Mouse (Mus musculus) heart, embryonic 13.5 days (tissue): ENCODE measurements at regions not wholly inside any gene's neighbourhood (a gene's known extent, or its start where the extent isn't known, plus 50 kb on each side); places are given as distances from the start of the nearest gene placed in this dataset.

Experiments used
- ATAC-seq: fragments of 200-750 bp; cut with Nextera tagmentation; 2 replicates; pipeline ENCODE4 v1.8.0; 2017; ENCODE audit warnings: moderate TSS enrichment; ENCODE audit not compliant: insufficient number of reproducible peaks, low FRiP score, low TSS enrichment; ENCODE audit errors: extremely low read depth
- H3K27ac ChIP-seq: fragments of 300-500 bp; sonication (generic); replicated peaks from 2 replicates; pipeline ENCODE4 v1.5.1; 2015; ENCODE audit warnings: moderate library complexity, mild to moderate bottlenecking, inconsistent platforms
- H3K27me3 ChIP-seq: fragments of 300-500 bp; sonication (generic); replicated peaks from 2 replicates; pipeline ENCODE4 v1.6.1; 2015; ENCODE audit warnings: mild to moderate bottlenecking, inconsistent platforms
- H3K36me3 ChIP-seq: fragments of 300-500 bp; sonication (generic); 2 replicates; pipeline ENCODE4 v1.6.1; 2015; ENCODE audit warnings: mild to moderate bottlenecking, inconsistent platforms
- H3K4me1 ChIP-seq: fragments of 300-500 bp; sonication (generic); 2 replicates; pipeline ENCODE4 v1.6.1; 2015; ENCODE audit warnings: inconsistent platforms
- H3K4me2 ChIP-seq: fragments of 300-500 bp; sonication (generic); 2 replicates; pipeline ENCODE4 v1.6.1; 2015; ENCODE audit warnings: inconsistent platforms, mild to moderate bottlenecking, moderate library complexity
- H3K4me3 ChIP-seq: fragments of 300-500 bp; sonication (generic); 2 replicates; pipeline ENCODE4 v1.5.1; 2015; ENCODE audit warnings: moderate library complexity, mild to moderate bottlenecking, inconsistent platforms
- H3K9ac ChIP-seq: fragments of 300-500 bp; sonication (generic); 2 replicates; pipeline ENCODE4 v1.6.1; 2015; ENCODE audit warnings: inconsistent platforms, mild to moderate bottlenecking, moderate library complexity
- H3K9me3 ChIP-seq: fragments of 300-500 bp; sonication (generic); 2 replicates; pipeline ENCODE4 v1.6.1; 2016; ENCODE audit warnings: inconsistent platforms
- WGBS: fragments of 180-500 bp; shearing (Covaris S2); methylation state at CpG from one replicate; pipeline ENCODE4 v1.1.7; 2015; ENCODE audit warnings: mixed read lengths; 5-methylcytosine and 5-hydroxymethylcytosine counted together

DNA sequence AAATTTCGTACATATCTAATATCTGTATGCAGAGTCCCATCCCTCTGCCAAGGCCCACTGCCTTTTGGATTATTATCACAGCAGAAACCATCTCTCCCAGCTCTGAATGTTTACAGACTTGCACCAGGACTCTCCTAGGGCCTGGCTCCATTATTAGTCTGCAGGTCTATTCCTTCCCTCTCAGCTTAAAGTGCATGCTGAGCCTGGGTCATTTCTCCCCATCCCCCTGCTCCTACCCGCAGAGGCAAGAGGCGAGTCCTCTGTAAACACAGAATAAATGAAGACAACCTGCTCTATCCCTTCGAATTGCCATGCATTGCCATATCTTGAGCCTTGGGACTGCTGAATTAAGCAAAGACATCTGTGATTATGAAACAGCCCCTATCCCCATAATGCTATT lies 362.6 kb upstream of the Cdh11 start:
- Histone ChIP-seq H3K4me1 (no peaks in the 10 kb centered on the region), H3K27me3 (no peaks in the 10 kb centered on the region), H3K4me3 (no peak overlapping the region), H3K36me3 (no peaks in the 10 kb centered on the region), H3K4me2 (no peak overlapping the region), H3K9me3 (no peaks in the 10 kb centered on the region), H3K27ac (no peak overlapping the region), H3K9ac (no peak overlapping the region)
- no peak for ATAC-seq
- 58% methylated on average over 4 of the region's 4 CpGs for WGBS

DNA sequence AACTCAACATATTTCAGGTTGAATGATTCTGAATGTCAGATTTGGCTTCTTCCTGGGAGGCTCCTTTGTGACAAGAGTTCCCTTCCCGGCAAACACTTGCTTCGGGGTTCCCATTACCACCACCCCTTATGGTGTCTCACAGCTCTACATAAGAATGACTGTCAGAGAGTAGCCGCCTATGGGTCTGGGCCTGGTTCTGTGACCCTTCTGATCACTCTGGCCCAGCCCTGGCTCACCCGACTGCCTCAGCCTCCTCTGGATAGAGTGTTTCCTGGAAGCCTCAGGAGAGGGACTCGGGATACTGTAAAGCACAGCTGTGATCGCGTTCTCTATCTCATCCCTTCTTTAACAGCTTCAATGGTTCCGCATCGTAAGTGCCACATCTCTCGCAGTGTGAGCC lies 363.0 kb upstream of the Cdh11 start:
- no peak for ATAC-seq
- H3K9ac ChIP-seq: no peak overlapping the region
- H3K4me1 ChIP-seq: no peaks in the 10 kb centered on the region
- no peak overlapping the region for H3K4me3 ChIP-seq
- H3K36me3 ChIP-seq: no peaks in the 10 kb centered on the region
- no peaks in the 10 kb centered on the region for H3K27me3 ChIP-seq
- 64% methylated on average over 10 of the region's 10 CpGs for WGBS
- no peak overlapping the region for H3K27ac ChIP-seq
- H3K9me3 ChIP-seq: no peaks in the 10 kb centered on the region
- no peak overlapping the region for H3K4me2 ChIP-seq

DNA sequence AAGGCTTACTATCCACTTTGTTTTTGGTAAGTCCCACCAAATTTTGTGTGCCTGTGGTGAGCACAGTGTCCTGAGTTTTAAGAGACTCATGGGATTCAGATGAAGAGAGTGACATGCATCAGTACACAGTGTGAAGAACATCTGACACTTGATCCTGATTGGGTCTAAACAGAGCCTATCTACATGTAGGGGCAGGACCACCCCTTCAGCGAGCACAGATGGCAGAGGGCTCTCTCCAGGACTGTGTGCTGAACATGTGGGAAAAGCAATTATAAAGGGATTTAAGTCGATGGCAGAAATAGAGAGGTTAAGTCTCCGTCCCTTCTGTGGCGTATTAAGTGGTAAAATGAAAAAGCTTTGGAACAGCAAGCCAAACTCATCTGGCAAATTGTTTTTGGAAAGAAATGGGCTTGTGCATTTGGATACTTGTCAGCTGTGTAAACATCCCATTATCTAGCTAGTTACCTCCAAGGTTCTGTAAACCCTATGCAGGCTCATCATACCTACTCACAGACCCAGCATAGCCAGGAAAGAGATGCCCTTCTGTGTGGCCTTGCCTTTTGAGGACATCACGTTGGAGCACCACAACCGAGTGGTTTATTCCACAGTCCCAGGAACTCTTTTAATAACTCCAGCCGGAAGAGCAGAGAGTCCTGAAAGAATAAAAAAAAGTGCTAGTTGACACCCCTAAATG lies 381.3 kb upstream of the Cdh11 start:
- ATAC-seq: no peak
- H3K27me3 ChIP-seq: no peaks in the 10 kb centered on the region
- H3K4me1 ChIP-seq: no peaks in the 10 kb centered on the region
- no peak overlapping the region for H3K4me2 ChIP-seq
- H3K9ac ChIP-seq: no peak overlapping the region
- H3K9me3 ChIP-seq: no peaks in the 10 kb centered on the region
- no peak overlapping the region for H3K27ac ChIP-seq
- no peak overlapping the region for H3K4me3 ChIP-seq
- 69% methylated on average over 7 of the region's 7 CpGs for WGBS
- no peaks in the 10 kb centered on the region for H3K36me3 ChIP-seq

DNA sequence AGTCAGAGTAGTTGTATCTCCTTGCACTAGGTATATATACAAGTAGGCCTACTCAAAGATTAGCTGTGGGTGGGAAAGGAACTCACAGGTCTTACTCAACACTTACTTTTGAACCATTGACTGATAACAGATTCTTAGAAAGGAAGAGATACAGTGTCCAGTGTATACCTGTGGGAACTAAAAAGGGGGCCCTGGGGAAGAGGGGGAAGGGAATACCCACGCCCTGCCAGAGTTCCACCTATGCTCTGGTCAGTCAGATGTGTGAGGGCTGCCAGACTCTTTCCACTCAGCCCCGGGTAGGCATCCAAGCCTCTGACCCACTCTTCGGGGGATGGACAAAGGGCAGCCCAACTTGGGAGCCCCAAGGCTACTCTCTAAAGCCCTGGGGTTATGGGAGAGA lies 387.9 kb upstream of the Cdh11 start:
- Histone ChIP-seq H3K4me1 (peaks cover 14% of the 10 kb centered on the region), H3K36me3 (no peaks in the 10 kb centered on the region), H3K9me3 (0 out of 2 replicates have a peak, but pooled peaks cover 2% of the 10 kb centered on the region), H3K9ac (no peak overlapping the region), H3K27ac (peak overlapping the region; percentile 53; the same call in 1 of the 2 replicates), H3K27me3 (no peaks in the 10 kb centered on the region), H3K4me2 (no peak overlapping the region), H3K4me3 (no peak overlapping the region)
- ATAC-seq: no peak
- WGBS: 69% methylated on average over 3 of the region's 3 CpGs

DNA sequence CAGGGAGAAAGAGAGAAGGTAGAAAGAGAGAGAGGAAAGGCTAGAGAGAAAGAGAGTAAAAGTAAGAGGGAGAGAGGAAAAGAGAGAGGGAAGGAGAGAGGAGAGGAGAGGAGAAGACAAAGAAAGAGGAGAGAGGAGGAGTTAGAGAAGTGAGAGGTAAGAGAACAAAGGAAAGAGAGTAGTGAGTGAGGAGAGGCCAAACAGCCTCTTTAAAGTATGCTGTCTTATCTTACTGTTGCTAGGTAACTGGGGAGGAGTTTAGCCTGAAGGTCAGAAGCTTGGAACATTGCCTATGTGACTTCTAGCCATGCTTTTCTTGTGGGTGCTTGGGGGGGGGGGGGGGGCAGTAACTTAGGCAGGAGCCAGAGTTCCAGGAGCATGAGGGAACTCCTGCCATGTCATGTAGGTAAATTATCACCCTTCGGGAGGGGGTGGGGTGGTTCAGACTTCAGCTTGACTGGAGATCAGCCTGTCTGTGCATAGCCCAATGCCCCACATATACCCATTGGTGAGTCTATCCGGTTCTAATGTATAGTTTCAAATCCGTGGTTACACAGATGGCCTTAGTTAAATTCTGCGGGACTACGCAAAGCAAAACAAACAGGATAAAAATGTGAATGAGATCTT lies 388.5 kb upstream of the Cdh11 start:
- Histone ChIP-seq H3K9ac (no peak overlapping the region), H3K9me3 (0 out of 2 replicates have a peak, but pooled peaks cover 2% of the 10 kb centered on the region), H3K27me3 (no peaks in the 10 kb centered on the region), H3K4me1 (peaks cover 14% of the 10 kb centered on the region), H3K36me3 (no peaks in the 10 kb centered on the region), H3K4me2 (no peak overlapping the region), H3K27ac (peak overlapping the region; percentile 53; the same call in 1 of the 2 replicates), H3K4me3 (no peak overlapping the region)
- 61% methylated on average over 5 of the region's 5 CpGs for WGBS
- no peak for ATAC-seq

DNA sequence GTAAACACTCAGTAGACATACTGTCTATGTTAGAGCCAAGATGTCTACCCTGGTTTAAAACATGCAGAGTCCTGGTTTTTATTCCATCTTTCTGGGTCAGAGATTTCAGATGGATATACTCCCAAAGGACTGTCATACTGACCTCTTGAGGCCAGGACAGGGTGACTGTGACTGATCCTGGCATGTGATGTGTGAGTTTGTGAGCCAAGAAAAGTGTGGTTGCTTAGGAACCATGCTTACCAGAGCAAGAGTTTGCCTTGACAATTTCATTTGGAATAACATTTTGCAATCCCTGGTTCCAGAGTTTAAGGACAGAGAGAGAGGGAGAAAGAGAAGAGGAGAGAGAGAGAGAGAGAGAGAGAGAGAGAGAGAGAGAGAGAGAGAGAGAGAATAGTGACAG lies 395.2 kb upstream of the Cdh11 start:
- H3K4me1 ChIP-seq: no peaks in the 10 kb centered on the region
- H3K9me3 ChIP-seq: no peaks in the 10 kb centered on the region

DNA sequence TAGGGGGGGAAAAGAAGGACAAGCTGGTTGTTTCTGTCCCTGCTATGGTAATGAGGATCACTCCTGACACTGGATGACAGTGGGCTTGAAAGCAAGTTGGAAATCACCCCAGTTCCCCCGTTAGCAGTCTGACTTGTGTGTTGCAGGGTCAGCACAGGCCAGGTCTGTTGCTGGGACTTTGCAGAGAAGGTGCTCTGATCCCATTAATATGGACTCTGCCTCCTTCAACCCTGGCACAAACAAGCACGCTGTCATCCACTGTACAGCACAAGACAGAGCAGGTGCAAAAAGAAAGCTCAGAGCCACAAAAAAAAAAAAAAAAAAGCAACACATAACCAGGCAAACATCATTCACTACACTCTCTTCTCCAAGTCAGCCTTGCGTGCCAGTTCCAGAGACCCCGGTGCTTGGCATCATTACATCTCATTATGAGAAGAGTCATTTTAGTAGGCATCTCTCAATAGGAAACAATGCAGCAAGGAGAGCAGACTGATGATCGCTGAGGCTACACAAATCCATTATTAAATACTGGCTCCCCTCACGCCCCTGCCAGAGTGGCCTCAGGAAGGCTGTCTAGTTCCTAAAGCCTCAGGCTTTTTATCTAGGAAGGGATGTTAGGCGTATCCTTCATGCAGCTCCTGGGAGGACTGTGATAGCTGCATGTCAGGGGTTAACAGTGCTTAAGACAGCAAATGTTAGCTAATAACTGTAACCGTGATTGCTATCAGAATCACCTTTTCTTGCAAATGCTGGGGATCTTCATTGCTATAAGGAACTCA lies 403.5 kb upstream of the Cdh11 start:
- Histone ChIP-seq H3K36me3 (no peaks in the 10 kb centered on the region), H3K9me3 (no peaks in the 10 kb centered on the region), H3K4me2 (no peak overlapping the region), H3K27ac (no peak overlapping the region), H3K4me1 (no peaks in the 10 kb centered on the region), H3K27me3 (no peaks in the 10 kb centered on the region), H3K4me3 (no peak overlapping the region), H3K9ac (no peak overlapping the region)
- no peak for ATAC-seq
- WGBS: 67% methylated on average over 8 of the region's 8 CpGs

More for the DNA sequence above, 395.2 kb upstream of the Cdh11 start:
- no peak overlapping the region for H3K4me3 ChIP-seq
- H3K27me3 ChIP-seq: no peaks in the 10 kb centered on the region
- 0 out of 2 replicates have a peak overlapping the region, but pooled peaks have one; percentile 36 for H3K27ac ChIP-seq
- no peak overlapping the region for H3K4me2 ChIP-seq
- no peaks in the 10 kb centered on the region for H3K36me3 ChIP-seq
- H3K9ac ChIP-seq: no peak overlapping the region
- no peak for ATAC-seq

DNA sequence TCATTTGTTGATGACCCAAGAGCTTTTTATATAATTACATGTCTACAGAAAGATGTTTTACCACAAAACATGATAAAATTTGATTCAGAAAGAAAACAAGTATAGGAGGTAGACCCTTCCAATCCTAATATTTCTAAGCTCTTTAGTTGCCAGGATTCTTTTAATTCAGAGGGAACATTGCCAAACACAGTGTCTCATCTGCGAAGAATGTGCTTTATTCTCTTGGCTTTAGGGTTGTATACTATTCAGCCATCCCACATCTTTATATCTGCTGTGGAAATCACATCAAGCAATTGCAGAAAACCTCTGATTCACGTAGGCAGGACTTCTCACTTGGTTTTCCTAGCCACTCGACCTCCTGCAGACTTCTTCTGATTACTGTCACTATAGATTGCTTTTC lies 412.8 kb upstream of the Cdh11 start:
- 53% methylated on average over 3 of the region's 3 CpGs for WGBS
- no peak for ATAC-seq
- H3K36me3 ChIP-seq: no peaks in the 10 kb centered on the region

DNA sequence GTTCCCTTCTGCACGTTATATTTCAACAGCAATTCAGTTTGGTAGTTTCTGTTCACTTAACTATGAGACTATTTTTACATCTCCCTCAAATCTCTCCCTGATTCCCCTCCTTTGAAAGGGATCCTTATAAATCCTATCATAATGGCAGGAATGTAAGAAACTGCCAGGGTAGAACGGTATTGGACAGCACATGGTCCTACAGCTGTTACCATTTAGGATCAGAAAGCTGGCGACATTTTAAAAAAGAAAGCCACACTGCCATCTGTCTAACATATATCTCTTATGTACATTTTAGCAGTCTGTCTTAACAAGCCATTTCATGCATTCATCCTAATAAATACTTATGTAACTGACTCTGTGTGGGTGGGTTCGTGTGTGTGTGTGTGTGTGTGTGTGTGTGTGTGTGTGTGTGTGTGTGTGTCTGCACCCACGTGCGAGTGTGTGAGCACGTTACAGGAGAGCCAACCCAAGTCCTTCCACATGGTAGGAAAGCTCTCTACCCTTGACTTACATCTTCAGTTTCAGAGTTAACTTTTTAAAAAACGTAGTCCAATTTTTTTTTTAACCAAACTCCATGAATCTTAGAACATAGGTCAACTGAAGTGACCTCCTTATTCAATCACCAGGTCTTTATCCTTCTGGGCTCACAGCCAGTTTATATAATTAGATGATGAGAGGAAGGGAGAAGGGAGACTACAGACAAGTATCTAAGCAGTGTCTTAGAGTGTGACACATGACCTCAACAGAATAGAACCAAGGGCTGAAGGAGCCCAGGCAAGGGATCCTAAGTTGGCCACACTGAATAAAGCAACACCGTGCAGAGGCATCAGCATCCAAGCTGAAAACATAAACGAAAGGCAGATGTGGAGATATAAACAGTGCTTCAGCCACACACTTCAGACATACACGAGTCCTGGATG lies 414.5 kb upstream of the Cdh11 start:
- no peak overlapping the region for H3K27ac ChIP-seq

More for the DNA sequence above, 412.8 kb upstream of the Cdh11 start:
- Histone ChIP-seq H3K4me3 (no peak overlapping the region), H3K27me3 (no peaks in the 10 kb centered on the region), H3K9me3 (no peaks in the 10 kb centered on the region), H3K27ac (no peak overlapping the region), H3K4me1 (peaks cover 11% of the 10 kb centered on the region), H3K4me2 (no peak overlapping the region), H3K9ac (no peak overlapping the region)

DNA sequence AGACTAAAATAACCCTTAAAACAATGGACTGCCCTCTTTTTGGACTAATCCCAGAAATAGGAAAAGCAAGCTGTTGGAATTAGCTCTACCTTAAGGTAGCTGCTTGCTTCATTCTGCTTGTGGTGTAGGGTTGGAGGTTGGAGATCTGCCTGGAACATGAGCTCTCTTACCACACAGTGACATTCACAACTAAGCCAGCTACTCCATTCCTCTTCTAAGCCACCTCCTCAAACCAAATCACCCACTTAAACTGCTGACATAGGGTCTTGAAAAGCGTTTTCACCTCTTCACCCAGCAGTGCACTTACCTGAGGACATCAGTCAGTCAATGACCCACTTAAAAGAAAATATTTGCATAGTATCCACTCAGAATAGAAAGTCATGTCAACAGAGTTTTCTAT lies 418.3 kb upstream of the Cdh11 start:
- H3K27ac ChIP-seq: no peak overlapping the region
- H3K36me3 ChIP-seq: no peaks in the 10 kb centered on the region
- H3K4me3 ChIP-seq: no peak overlapping the region
- no peaks in the 10 kb centered on the region for H3K9me3 ChIP-seq
- no peak overlapping the region for H3K9ac ChIP-seq
- no peak overlapping the region for H3K4me2 ChIP-seq
- ATAC-seq: no peak
- H3K4me1 ChIP-seq: peaks cover 11% of the 10 kb centered on the region
- 20% methylated on average over 1 of the region's 1 CpGs for WGBS
- no peaks in the 10 kb centered on the region for H3K27me3 ChIP-seq

More for the DNA sequence above, 414.5 kb upstream of the Cdh11 start:
- Histone ChIP-seq H3K9ac (no peak overlapping the region), H3K27me3 (no peaks in the 10 kb centered on the region), H3K9me3 (no peaks in the 10 kb centered on the region), H3K4me1 (peaks cover 15% of the 10 kb centered on the region), H3K4me3 (no peak overlapping the region), H3K4me2 (no peak overlapping the region), H3K36me3 (no peaks in the 10 kb centered on the region)
- WGBS: 60% methylated on average over 11 of the region's 11 CpGs
- no peak for ATAC-seq

DNA sequence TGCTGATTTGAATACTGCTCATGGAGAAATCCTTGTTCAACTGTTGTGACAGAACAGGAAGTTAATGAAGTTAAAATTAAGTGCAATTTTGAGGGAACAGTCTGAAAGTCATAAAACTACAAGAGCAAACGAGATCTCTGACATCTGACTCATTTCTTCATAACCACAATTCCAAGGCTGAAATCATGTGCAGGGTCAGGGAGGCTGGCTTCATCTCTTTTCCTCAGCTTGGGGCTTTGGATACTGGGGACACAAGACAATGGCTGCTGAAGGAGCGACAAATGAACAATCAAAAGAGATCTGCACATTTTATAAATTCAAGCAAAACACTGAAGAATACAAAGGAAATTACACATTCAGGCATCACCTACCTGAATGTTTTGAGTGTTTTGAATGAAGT lies 429.2 kb upstream of the Cdh11 start:
- H3K36me3 ChIP-seq: no peaks in the 10 kb centered on the region
- WGBS: 63% methylated on average over 2 of the region's 2 CpGs
- no peak overlapping the region for H3K27ac ChIP-seq
- H3K27me3 ChIP-seq: no peaks in the 10 kb centered on the region
- no peak overlapping the region for H3K4me3 ChIP-seq
- ATAC-seq: no peak
- H3K4me1 ChIP-seq: no peaks in the 10 kb centered on the region
- H3K4me2 ChIP-seq: no peak overlapping the region
- no peak overlapping the region for H3K9ac ChIP-seq
- peaks cover 4% of the 10 kb centered on the region; the same call in 1 of the 2 replicates for H3K9me3 ChIP-seq
